Mouse (Mus musculus): ENCODE measurements at regions not wholly inside any gene's neighbourhood (a gene's known extent, or its start where the extent isn't known, plus 50 kb on each side); places are given as distances from the start of the nearest gene placed in this dataset.
A peak's percentile ranks its signal among the peaks of the same experiment; 100 is the strongest.

- no peak for DNase-seq
Measured at GRCm38 (mm10) chr1:142605224-142605623, 1035.2 kb upstream of the B3galt2 start.

GRCm38 (mm10) chr1:142606082-142606481 lies 1034.4 kb upstream of the B3galt2 start:
- DNase-seq: no peak

DNA sequence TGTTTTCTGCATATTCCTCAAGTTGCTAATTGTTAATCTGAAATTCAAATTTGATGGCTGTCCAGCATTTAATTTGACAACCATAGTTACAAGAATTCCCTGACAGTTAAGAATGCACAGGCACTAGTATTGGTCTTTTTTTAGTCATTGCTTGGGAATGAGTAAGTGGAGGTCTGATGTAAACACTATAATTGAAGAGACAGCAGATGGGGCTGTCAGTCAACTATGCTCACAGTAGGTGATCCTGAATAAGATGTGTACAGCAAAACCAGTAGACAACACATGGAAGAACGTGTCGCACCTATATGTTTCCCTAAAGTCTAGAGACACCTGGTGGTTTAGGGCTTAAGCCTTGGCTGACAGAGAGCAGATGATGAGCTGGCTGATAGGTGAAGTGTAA lies 1019.0 kb upstream of the B3galt2 start:
- no peak for DNase-seq

- DNase-seq: no peak
Measured at GRCm38 (mm10) chr1:142624303-142624702, 1016.2 kb upstream of the B3galt2 start.

GRCm38 (mm10) chr1:142655289-142655688 lies 985.2 kb upstream of the B3galt2 start:
- DNase-seq: no peak

DNA sequence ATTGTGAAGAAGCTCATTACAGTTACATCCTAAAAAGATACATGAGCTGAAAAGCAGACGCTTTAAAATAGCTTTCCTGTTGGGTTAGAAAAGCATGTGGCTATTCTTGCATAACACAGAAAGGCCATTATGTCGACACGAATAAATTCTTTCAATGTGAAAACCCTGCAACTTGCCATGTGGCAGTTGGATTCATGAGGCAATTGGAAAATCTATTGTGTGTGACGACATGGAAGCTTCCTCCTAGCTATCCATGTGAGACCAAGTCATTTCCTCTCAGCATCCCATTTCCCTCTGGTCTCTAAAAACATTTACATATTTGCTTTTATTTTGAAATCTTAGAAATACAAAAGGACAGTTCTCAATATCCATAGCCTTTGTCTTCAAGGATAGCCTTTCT lies 975.2 kb upstream of the B3galt2 start:
- DNase-seq: no peak

DNA sequence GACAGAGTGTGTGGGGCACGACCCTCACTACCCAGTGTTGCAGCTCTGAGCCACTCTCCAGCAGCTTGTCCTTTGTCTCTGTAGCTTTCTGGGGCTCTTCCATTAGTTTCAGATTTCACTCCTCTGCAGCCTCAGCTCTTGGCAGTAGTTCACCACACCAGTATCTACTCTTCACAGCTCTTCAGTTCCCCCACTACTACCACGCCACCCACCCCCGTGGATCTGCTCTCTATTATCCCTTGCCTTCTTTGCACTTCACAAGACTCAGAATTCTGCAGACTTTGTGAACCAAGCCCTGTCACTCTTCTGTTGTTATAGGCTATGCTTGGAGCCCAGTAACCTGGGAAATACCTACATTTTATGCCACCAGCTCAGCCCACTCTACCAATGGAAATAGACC lies 960.5 kb upstream of the B3galt2 start:
- DNase-seq: no peak

DNA sequence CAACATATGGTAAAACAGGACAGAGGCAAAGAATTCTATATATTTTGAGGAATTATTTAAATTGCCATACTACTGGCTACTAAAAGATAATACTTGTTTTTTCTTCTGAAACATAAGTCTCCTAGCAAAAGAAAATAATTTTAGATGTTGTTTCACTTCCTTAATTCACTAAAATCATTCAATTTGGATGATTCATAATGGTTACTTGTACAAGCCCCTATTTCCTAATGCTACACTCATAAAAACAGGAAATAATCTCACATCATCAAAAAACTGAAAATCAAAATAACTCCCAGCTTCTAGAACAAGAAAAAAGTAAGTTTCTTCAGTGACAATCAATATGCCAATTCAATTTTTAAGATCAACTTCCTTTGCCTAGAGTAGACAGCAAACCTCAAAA lies 951.6 kb upstream of the B3galt2 start:
- DNase-seq: no peak

DNA sequence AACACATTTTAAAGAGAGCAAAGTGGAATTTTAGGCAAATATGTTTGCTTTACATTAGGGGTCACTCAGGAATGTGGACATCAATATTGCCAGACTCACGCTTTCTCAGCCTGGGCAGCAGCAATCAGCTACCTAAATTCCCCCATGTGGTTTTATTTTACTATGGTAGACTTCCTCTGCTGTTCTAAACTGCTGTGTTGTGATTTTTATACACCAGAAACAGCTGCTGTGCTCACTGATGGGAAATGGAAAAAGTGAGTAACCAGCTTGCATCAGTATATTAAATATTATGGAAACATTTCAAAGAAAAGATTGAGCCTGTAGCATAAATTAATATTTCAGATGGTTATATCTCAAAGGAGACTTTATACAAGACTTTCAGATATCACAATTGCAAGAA lies 945.3 kb upstream of the B3galt2 start:
- no peak for DNase-seq

GRCm38 (mm10) chr1:142708263-142708662 lies 932.2 kb upstream of the B3galt2 start:
- DNase-seq: no peak

DNA sequence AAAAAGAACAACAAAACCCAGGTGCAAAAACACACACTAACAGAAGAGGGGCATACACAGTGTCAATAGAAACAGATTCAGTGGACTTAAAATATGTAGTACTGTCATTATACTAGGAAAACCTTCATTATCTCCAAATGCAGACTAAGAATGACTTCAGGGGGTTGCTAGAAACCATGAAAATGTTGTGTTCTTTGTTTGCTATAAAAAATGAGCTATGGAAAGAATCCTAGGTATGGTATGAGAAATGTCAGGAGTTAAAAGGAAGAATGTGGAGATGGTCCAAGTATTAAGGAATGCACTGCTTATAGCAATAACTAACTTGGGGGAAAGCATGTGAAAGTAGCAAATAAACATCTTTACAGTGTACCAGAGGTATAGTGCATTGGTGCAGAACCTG lies 910.2 kb upstream of the B3galt2 start:
- DNase-seq: no peak

DNA sequence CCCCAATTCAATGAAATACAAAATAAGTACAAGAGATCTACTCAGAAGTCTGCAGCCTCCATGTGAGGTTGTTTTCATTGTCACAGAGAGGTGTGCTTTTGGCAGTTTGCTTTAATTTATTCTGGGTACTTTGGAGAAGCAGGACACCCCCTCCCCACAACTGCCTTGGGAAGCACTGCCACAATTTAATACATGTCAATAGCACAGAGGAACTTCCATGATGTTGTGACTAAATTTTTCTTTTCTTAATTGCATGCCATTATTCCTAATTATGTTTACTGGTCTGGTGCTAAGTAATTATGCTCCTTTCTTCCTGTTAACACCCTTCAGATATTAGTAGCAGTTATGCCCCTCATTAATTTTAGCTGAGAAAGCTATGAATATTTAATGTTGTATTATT lies 906.4 kb upstream of the B3galt2 start:
- no peak for DNase-seq

- no peak for DNase-seq
Measured at GRCm38 (mm10) chr1:142738376-142738775, 902.1 kb upstream of the B3galt2 start.

DNA sequence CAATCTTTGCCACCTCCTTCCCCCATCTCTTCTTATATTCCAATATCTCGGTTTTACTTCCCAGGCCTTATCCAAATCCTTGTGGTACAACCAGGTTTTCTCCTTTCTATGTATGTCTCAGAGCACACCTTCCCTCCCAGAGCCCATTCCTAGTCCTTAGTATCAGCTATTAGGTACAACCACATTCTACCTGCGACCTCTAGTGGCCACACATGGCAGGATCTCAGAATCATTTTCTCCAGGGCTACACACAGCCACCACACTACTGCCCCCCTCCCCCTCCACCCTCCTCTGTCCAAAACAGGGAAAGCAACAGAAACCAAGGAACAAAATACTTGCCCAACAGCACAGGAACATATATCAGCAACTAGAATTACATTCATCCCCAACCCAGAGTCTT lies 898.2 kb upstream of the B3galt2 start:
- peak; percentile 40 for DNase-seq

DNA sequence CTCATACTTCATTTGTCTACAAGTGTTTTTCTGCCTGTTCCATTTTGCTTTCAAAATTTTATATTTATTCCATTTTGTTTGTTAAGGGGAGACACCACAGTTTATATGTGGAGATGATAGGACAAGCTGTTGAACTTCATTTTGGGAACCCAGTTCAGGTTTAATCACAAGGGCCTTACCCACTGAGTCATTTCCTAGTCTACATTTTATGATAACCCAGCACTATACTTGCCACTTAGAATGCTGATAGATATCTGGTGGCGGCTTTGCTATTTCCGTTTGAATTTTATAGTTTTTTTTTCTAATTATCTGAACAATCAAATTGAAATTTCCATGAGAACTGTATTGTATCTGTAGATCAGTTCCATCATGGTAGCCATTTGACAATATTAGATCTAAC lies 869.5 kb upstream of the B3galt2 start:
- DNase-seq: no peak

Data from thymus, postnatal 4 days (tissue).